Mouse (Mus musculus): ENCODE results near the gene Pde4d. TPM values are rescaled to one million over a fixed set of nuclear protein-coding genes. Genes with fewer than 3 reads are reported as not detected.
A peak's percentile ranks its signal among the peaks of the same experiment; 100 is the strongest.

The Pde4d gene
- total and polyA plus RNA-seq, 3 experiments: 3.6 to 71.4 (median 38.5) TPM

GRCm38 (mm10) chr13:109047126-109047525 lies 597.4 kb downstream of the Pde4d start:
- DNase-seq: no peak

DNA sequence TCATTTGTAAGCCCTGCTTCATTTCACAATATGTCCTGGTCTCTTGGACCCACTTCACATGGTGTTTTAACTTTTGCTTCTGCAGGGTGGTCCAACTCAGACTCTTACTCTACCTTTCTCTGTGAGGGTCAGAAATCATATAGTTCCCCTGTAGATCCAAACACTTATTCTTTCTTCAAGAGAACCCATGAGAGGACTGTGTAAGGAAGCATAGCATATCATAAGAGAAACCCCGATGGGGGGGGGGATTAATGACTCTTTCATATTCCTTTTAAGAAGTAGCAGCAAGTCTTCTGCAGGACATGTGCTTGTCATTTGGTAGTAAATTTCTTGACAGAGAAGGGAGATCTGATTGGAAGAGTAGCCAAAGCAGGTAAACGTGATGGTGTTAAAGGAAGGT lies 603.1 kb downstream of the Pde4d start:
- no peak for DNase-seq

- DNase-seq: peak; percentile 6
Observed at GRCm38 (mm10) chr13:109053242-109054018, 603.7 kb downstream of the Pde4d start.

DNA sequence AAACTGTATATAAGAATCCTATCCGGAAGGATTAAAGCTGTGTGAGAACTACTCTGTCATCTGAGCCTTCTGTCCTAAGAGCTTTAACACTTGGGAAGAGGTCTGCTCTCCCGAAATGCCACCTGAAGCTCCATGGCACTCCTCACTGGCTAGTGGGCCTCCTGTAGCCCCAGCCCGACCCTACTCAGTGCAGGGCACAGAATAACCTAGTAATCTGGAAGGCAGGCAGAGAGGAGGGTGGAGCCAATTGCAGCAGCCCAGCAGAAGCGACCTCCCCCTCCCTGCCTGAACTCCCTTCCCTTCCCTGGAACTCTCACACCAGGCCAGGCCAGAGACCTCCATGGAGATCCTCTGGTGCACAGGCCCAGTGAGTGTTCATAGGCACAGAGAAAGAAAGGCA lies 608.3 kb downstream of the Pde4d start:
- DNase-seq: no peak

DNA sequence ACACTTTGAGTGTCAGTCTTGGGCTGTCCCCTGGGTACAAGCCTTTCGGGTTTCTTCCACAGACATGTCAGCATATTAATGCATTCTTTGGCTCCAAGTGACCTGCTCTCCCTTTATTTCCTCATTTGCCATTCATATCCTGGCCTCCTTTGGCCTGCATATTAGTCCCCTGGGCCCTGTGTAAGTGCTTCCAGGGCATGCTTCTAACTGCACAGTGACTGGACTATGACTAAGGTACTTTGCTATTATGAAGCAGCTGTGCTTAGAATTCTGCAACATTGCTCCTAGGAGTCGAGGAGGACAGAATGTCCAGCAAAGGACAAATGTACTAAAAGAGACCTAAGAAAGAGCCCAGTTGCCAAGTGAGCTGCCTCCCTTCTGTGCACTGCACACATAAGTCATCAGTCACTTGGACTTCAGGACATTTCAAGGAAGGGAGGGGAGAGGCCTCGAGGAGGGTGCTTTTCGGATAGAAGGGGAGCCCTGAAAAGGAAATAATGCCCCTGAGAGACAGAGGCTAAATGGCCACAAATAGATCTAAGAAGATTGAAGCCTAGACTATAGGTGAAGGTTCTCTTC lies 616.9 kb downstream of the Pde4d start:
- peak; percentile 2 for DNase-seq

GRCm38 (mm10) chr13:109068258-109069219 lies 618.8 kb downstream of the Pde4d start:
- DNase-seq: no peak

DNA sequence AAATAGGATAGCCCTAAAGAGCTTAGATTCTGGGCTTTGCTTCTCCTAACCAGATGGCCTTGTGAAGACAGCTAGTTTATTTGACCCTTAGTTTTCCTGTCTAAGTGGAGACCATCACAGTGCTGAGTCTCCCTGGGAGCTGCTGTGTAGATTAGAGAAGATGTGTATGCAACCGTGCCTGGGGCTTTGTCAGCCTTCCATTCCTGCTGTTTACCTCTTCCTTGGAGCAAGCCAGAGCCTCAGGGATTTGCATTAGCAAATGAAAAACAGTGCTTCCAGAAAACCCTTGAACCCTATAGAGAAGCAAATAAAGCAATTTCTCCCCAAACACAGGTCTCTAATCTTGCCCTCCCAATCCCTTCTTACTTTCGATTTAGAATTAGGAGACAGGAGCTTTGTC lies 623.6 kb downstream of the Pde4d start:
- no peak for DNase-seq

- DNase-seq: no peak
Observed at GRCm38 (mm10) chr13:109074078-109074477, 624.3 kb downstream of the Pde4d start.

GRCm38 (mm10) chr13:109092654-109093053 lies 642.9 kb downstream of the Pde4d start:
- DNase-seq: no peak

GRCm38 (mm10) chr13:109096654-109097053 lies 646.9 kb downstream of the Pde4d start:
- no peak for DNase-seq

- peak; percentile 8 for DNase-seq
Observed at GRCm38 (mm10) chr13:109116004-109116341, 666.2 kb downstream of the Pde4d start.

DNA sequence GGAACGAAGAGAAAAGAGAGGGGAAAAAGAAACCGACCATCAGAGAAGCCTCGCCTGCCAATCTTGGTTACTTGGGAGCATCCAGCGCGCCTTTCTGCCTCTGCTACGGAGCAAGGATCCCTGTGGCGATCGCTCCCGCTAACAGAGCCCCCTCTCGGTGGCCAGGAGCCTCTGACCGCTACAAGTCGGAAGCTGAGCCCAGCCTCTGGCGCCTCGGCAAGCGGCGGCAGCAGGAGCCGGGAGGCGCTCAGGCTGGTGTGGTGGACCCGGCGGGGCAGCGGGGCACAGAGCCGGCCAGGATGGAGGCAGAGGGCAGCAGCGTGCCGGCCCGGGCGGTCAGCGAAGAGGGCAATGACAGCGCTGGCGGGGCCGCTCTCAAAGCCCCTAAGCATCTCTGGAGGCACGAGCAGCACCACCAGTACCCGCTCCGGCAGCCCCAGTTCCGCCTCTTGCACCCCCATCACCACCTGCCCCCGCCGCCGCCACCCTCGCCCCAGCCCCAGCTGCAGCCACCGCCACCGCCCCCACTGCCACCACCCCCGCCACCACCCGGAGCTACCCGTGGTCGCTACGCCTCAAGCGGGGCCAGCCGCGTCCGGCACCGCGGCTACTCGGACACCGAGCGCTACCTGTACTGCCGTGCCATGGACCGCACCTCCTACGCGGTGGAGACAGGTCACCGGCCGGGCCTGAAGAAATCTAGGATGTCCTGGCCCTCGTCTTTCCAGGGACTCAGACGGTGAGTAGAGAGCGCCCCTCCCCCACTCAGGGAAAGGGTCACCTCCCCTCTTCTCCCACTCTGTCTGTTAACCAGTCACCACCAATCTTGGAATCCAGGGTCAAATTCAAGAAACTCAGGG lies 666.8 kb downstream of the Pde4d start:
- DNase-seq: peak; percentile 4

- no peak for DNase-seq
Observed at GRCm38 (mm10) chr13:109117210-109117791, 667.6 kb downstream of the Pde4d start.

GRCm38 (mm10) chr13:109118296-109118800 lies 668.6 kb downstream of the Pde4d start:
- DNase-seq: no peak

DNA sequence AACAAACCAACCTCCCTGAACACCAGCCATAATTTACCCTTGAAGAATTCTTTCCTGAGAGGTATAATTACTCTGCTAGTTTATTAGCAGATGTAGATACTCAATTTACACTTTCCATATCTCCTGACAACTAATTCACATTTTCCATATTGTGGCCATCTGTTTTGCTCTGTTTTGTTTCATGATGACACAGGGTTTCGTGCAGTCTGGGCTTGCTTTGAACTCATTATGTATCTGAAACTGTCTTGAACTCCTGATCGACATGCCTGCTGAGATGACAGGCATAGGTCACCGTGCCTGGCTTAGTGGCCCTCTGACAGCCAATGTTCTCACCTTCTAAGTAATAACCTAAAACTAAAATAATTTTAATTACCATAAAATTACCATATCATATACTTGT lies 672.1 kb downstream of the Pde4d start:
- DNase-seq: no peak

DNA sequence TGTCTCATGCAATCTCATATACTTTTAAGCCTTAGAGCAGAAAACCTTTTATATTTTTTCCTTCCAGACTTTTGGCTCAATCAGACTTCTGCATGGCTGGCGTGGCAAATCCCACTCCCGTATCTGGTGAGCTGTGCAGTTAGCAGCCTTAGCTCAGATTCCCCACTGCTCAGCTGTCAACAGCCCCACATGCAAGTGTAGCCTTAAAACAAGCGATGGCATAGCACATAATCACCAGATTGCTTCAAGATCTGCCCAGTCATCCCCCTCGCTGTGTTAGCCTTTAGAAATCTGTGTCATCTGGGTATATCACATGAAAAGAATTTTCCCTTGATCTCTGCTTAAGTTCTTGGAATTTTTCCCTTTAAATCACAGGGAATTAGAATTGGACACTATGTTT lies 686.7 kb downstream of the Pde4d start:
- DNase-seq: no peak

DNA sequence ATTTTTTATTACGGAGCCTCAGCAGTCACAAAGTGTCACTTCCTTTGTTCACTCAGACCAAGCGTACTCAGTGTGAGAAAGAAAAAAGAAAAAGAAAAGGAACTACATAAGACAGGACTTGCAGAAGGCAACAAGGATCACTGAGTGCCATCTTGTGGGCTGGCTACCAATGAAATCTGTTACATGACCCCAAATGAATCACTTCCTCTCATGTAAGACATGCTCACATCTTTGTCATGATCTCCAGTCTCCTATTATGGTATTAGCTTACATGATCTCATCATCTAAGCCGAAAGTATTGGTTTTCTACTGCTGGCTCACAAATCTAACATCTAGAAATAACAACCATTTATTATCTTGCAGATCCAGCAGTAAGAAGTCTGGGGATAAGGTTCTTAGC lies 709.0 kb downstream of the Pde4d start:
- no peak for DNase-seq

GRCm38 (mm10) chr13:109168556-109169334 lies 719.0 kb downstream of the Pde4d start:
- DNase-seq: no peak

DNA sequence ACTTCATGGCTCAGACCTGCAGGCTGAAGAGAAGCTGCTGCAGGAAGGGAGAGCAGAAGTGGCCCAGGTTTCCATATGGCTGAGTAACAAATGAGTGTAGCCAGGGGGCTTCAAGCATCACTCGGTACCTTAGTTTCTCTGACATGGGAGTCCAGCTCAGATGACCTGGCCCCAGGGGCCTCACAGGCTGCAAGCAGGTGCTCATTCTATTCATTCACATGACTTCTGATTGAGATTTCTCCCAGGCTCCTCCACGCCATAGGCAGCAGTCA lies 719.5 kb downstream of the Pde4d start:
- no peak for DNase-seq

- DNase-seq: no peak
Observed at GRCm38 (mm10) chr13:109171688-109172087, 721.9 kb downstream of the Pde4d start.

GRCm38 (mm10) chr13:109175281-109175680 lies 725.5 kb downstream of the Pde4d start:
- no peak for DNase-seq
